Comparison of ENCODE assay signal across 12 mouse cellular contexts in the genomic region with DNA sequence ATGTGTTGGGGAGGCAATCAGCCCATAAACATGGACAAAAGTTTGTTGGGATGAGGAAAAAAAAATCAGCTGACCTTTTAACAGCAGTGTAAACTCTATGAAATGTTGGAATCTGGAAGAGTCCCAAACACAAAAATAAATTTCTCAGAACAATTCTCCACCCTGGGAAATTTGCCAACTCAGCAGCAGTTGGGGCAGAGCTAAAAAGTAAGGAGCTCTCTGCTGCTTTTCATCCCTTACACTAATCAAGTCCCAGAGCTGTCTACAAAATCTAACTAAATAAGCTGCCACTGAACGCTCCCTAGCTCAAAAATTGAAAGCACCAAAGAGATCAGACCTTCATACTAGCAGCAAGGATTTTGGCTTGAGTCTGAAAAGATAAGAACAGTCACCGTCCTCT.
DNase-seq lines count a peak whose midpoint lies in the region; TF ChIP-seq lines count a peak whose summit lies in the region.
"Had no signal": no experiment of that assay in that cellular context is flagged by ENCODE, and none has a peak within 500 bp of the region (broad histone marks: within the 10 kb centered on the region; RNA-seq: fewer than 3 reads in every experiment).

No protein-coding gene starts in this region.

- 66% methylated on average over 2 of the region's 2 CpGs for WGBS in kidney, adult 2 months

- no peak for TF ChIP-seq POLR2A in kidney, adult 2 months (IDR thresholded peaks at IDR 0.05; ENCODE audit: low read depth, low read length)

- DNase-seq in adrenal gland, adult 2 months: peak; percentile 30
- no peak for DNase-seq in adrenal gland, postnatal 25 days
- peak; percentile 29 for DNase-seq in kidney, adult 2 months
- no peak for DNase-seq in kidney, adult 11 months
- DNase-seq in 3T3-L1 (ENCODE audit: low read depth, low spot score): peak; percentile 82
- DNase-seq in heart, postnatal 4 days: peak; percentile 56
- no peak for DNase-seq in right cerebral cortex, adult 18-20 months
- no peak for DNase-seq in layer of hippocampus, adult 9-11 months
- DNase-seq: cerebellum, adult 9-11 months; liver had no signal

- no peaks in the 10 kb centered on the region for H3K27me3 ChIP-seq in kidney, adult 2 months (replicated peaks; ENCODE audit: control insufficient read depth, insufficient read depth, low read length)
- H3K27me3 ChIP-seq: neural tube, embryonic 15.5 days had no signal

- no peak overlapping the region for H3K4me3 ChIP-seq in kidney, adult 2 months (ENCODE audit: insufficient read depth, low read depth, low read length)
- H3K4me3 ChIP-seq: hindbrain, embryonic 10.5 days; neural tube, embryonic 15.5 days had no signal

- no peak for TF ChIP-seq CTCF in kidney, adult 2 months (conservative IDR thresholded peaks at IDR 0.05; ENCODE audit: insufficient read depth, insufficient read length, low read depth, low read length)

- H3K36me3 ChIP-seq in kidney, adult 2 months (ENCODE audit: control insufficient read depth, insufficient read depth, low read length): no peaks in the 10 kb centered on the region
- H3K36me3 ChIP-seq: hindbrain, embryonic 10.5 days; neural tube, embryonic 15.5 days had no signal

- H3K4me1 ChIP-seq in kidney, adult 2 months (ENCODE audit: control insufficient read depth, insufficient read depth, low read length): no peaks in the 10 kb centered on the region
- H3K4me1 ChIP-seq: hindbrain, embryonic 10.5 days; neural tube, embryonic 15.5 days had no signal

- no peak overlapping the region for H3K27ac ChIP-seq in kidney, adult 2 months (ENCODE audit: insufficient read depth, low read depth, low read length)
- H3K27ac ChIP-seq: hindbrain, embryonic 10.5 days; neural tube, embryonic 15.5 days had no signal

Comparison
In these comparisons a context has a peak if more than half of its experiments do, and no peak if none do; other contexts are left out.
1. DNase-seq: peak in adrenal gland, adult 2 months (single experiment), kidney, adult 2 months (single experiment), 3T3-L1 (single experiment) and heart, postnatal 4 days (single experiment); none in adrenal gland, postnatal 25 days (single experiment), kidney, adult 11 months (single experiment), right cerebral cortex, adult 18-20 months (single experiment) and layer of hippocampus, adult 9-11 months (single experiment).